Mouse (Mus musculus) forelimb bud, embryonic 11.5 days (tissue): ENCODE results near the gene Hpgd.
"Not testable (repeated sequence)": the region's sequence is repeated elsewhere in the genome, so short reads cannot be mapped to it uniquely, and the experiment has no call there.

Experiments used
- DNase-seq: peaks from one replicate; pipeline ENCODE4 v3.0.0-alpha.2; 2012; ENCODE audit warnings: low read depth, low spot score

Hpgd gene

GRCm38 (mm10) chr8:56294373-56294877 lies at the start of gene Hpgd:
TSS of gene Hpgd (plus strand) at chr8:56294585.
- DNase-seq, result peak; percentile 43

- not testable (repeated sequence) for DNase-seq
These were observed 42.7 kb upstream of the Hpgd start for GRCm38 (mm10) chr8:56251728-56252127.

DNA sequence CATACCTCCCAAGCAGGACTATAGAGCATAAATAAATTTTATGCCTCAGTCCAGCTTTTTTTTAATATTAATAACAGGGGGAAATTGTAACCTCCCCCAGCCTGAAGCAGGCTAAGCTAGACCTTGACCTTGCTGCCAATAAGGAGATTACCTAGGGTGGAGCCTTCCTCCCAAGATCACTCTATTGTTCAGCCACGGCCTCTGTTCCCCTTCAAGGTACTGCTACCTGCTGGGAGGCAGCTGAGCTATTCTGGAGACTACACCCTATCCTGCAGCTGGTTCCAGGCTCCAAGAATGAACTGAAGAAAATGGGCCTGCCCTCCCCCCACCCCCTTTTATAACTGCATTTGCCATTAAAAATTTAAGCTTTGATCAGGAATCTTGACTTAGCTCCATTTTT lies 42.1 kb upstream of the Hpgd start:
- DNase-seq, result no peak

GRCm38 (mm10) chr8:56261190-56261589 lies 33.2 kb upstream of the Hpgd start:
- no peak for DNase-seq

- no peak for DNase-seq
These were observed 24.4 kb upstream of the Hpgd start for GRCm38 (mm10) chr8:56269687-56270663.

- DNase-seq, result no peak
These were observed 21.5 kb upstream of the Hpgd start for GRCm38 (mm10) chr8:56272934-56273333.

GRCm38 (mm10) chr8:56275316-56275715 lies 19.1 kb upstream of the Hpgd start:
- no peak for DNase-seq

- no peak for DNase-seq
These were observed 16.4 kb upstream of the Hpgd start for GRCm38 (mm10) chr8:56277810-56278528.

- no peak for DNase-seq
These were observed 15.8 kb upstream of the Hpgd start for GRCm38 (mm10) chr8:56278545-56279063.

GRCm38 (mm10) chr8:56283936-56284335 lies 10.4 kb upstream of the Hpgd start:
- no peak for DNase-seq

DNA sequence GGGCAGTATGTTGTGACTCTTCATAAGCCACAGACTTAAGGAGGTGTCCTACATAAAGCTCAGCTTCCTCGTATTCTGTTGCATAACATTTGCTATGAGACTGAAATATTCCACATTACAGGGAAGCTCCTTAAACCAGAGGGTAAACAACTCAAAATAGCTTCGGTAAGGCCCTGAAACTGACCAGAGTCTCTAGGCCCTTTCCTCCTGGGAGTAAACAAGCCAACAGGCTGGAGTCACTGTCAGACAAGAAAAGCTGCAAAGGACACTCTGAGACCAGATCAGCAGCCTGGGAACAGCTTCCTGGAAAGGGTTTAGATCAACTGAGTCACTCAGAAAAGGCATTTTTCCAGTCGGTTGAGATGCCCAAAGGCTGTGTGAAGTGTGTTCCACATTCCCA lies 9.4 kb upstream of the Hpgd start:
- DNase-seq, result no peak

- DNase-seq, result no peak
These were observed 7.7 kb upstream of the Hpgd start for GRCm38 (mm10) chr8:56286717-56287116.

DNA sequence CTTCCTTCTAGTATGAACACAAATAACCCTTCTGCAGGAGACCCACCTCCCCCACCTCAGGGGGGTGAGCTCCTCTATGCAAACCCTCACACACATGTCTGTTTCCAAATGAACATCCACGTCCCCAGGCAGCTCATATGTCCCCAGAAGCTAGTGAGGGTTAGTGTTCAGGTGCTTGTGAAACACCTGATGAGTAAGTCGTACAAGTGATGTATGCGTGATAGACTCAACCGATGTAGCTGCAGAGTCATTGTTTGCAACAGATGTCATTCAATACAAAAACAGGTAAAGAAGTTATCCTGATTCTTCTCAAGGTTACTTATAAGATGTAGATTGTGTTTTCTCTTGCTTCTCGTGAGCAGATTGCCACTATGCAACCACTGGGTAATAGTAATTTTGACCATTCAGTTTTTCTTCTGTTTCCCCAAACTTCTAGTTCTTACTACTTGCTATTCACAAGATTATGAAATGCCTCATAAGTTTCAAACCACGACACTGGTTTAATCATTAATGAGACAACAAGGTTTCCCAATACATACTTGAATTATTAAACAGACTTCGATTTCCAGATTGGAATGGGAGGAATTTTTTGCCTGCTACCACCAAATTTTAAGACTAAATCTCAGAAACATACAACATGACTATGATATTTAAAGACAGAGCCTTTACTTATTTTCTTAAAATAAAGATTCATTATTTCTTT lies 6.9 kb upstream of the Hpgd start:
- no peak for DNase-seq

DNA sequence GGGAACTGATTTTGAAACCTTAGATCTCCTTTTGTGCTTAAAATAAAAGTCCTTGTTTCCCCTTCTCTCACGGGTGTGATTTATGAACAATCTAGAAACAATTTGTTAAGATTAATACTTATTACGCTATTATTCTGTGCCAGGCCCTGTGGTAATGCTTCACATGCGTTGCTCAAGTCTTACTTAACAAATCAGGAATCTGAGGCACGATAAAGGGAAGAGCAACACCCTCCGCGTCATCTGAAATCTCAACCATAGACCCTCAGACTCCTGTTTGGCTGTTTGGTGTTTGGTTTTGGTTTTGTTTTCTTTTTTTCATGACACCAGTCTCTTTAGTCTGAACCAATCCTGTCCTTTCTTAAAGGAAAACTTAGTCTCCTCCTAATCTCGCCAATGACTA lies 2.1 kb upstream of the Hpgd start:
- no peak for DNase-seq

DNA sequence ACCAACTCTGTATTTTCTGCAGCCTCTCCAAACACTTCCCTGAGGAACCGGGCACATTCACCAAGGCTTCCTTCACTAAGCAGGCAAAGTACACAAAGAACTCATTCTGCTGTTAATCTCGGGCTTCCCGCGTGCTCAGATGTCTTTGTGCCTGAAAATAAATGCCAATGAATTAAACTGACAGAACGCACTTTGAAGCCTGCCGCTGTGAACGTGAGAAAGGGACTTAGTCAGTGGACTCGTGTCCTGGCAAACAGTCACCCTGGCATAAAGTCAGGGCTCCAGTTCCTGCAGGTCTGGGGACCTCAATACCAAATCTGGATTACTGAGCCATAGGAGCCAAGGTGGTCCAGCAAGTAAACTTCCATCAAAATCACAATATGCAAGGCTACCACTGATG lies 905 bp upstream of the Hpgd start:
- no peak for DNase-seq

DNA sequence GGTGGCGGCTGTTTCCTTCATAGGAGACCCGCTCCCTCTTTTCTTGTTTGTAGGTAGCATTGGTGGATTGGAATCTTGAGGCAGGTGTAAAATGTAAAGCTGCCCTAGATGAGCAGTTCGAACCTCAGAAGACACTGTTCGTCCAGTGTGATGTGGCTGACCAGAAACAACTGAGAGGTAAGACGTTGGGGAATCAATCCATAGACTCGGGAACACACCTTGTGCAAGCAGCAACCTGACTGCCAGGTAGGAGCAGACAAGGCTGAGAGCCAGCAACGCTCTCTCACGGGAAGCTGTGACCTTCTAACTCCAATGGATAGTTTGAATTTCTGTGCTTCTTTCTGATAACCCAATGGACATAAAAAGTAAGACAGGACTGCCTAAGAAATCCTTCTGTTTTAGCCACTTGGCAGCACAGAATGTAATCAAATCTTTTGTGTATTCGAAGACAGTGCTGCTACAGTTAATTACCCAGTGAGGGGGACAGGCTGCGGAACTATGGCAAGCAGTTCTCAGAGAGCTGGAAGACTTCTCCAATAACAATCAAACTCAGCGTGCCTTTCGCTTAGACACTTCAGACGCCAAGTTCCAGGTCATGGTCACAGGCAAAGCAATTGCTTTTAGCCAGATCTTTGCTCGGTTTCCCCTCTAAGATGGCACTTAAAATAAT lies 636 bp downstream of the Hpgd start:
- no peak for DNase-seq

DNA sequence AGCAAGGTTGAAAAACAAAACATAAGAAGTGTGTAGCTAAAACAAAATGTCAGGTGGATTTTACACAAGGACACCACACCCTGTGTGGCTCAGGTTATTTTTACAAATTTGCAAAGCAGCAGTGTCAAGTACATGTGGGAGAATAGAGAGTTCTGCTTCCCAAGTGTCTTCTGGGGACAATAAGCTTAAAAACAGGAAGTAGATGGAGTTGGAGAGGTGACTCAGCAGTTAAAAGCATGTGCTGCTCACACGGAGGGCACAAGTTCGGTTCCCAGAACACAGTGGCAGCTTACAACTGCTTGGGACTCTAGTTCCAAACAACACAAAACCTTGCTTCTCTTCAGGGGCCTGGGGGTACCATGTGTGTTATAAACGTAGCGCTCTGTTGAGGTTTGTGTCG lies 5.0 kb downstream of the Hpgd start:
- no peak for DNase-seq

GRCm38 (mm10) chr8:56301303-56301702 lies 6.9 kb downstream of the Hpgd start:
- not testable (repeated sequence) for DNase-seq

DNA sequence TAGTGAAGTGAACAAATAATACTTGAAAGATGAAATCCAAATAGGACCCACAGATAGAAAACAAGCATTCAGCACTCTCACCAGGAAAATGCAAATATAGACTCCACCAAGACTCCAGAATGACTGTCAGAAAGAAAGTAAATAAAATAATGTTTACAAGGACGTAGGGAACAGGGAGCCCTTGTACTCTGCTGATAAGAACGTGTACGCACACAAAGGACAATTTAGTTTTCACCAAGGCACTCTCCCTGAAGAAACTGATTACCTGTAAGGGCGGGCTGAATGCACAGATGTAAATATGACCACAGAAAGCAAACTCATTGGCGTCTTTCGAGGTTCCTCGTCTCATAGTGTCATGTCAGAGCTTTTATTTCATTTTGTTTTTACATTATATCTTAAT lies 10.2 kb downstream of the Hpgd start:
- no peak for DNase-seq

- no peak for DNase-seq
These were observed 19.2 kb downstream of the Hpgd start for GRCm38 (mm10) chr8:56313622-56314021.

DNA sequence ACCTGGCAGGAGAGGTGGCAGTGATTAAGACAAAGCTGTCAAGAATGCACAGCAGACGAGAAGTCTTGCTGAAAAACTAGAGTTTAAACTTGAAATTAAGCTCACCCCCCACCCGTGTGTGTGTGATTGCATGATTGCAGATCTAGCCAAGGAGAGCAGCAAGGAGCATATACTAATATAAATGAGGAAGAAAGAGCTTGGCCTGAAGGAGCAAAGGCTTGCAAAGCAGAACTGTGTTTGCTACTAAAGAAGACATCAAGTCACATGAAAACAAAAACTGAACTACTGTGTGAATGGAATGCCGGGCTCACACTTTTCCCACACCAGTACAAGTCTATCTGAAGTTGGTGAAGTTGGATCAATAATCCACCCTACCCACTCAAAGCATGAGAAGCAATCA lies 20.8 kb downstream of the Hpgd start:
- no peak for DNase-seq
